Mouse (Mus musculus) lung, adult 2 months (tissue): ENCODE data around the gene Sigirr.

Experiments
- CTCF ChIP-seq: fragments of 200-500 bp; IDR thresholded peaks from 2 replicates; pipeline ENCODE4 v1.5.1; 2011; ENCODE audit warnings: mild to moderate bottlenecking, low read length, control low read depth; ENCODE audit not compliant: insufficient read depth
- POLR2A ChIP-seq: fragments of 200-500 bp; IDR thresholded peaks from 2 replicates; pipeline ENCODE4 v1.6.1; 2011; ENCODE audit warnings: low read depth, mild to moderate bottlenecking, control low read depth, low read length, borderline replicate concordance; ENCODE audit errors: extremely low read depth

- TF ChIP-seq CTCF (peak; percentile 77), POLR2A (no peak)
Measured at GRCm38 (mm10) chr7:141070058-141070862, 30.1 kb downstream of the Sigirr start.
